Mouse (Mus musculus): ENCODE data around the gene Gm6525.

- TF ChIP-seq CTCF (IDR thresholded peaks at IDR 0.05; ENCODE audit: extremely low read depth, insufficient read depth, insufficient read length, insufficient replicate concordance) (no peak), POLR2A (IDR thresholded peaks at IDR 0.05; ENCODE audit: low read depth, low read length) (no peak)
Measured at GRCm38 (mm10) chr3:84191141-84191881, 17.4 kb downstream of the Gm6525 start.
